ENCODE assay signal across 18 mouse cellular contexts in genomic region chr4:97814515-97814914, GRCm38 (mm10). TPM values are rescaled to one million over a fixed set of nuclear protein-coding genes. Genes with fewer than 3 reads are reported as not detected.
DNase-seq lines count a peak whose midpoint lies in the region; ATAC-seq lines count a peak whose summit lies in the region.
"Had no signal": no experiment of that assay in that cellular context is flagged by ENCODE, and none has a peak within 500 bp of the region (broad histone marks: within the 10 kb centered on the region; RNA-seq: fewer than 3 reads in every experiment).

No protein-coding gene starts in this region.

- H3K9ac ChIP-seq in heart, embryonic 11.5 days (ENCODE audit: low read depth, low read length): no peak overlapping the region

- H3K9me3 ChIP-seq in heart, embryonic 11.5 days (replicated peaks; ENCODE audit: control insufficient read depth, low read length): no peaks in the 10 kb centered on the region

- no peak overlapping the region for H3K4me3 ChIP-seq in heart, embryonic 11.5 days (ENCODE audit: low read depth, low read length)
- H3K4me3 ChIP-seq: erythroblast, embryonic 14.5 days; myocyte had no signal

- WGBS in heart, embryonic 11.5 days (ENCODE audit: insufficient replicate concordance): 84% methylated on average over 7 of the region's 7 CpGs

- no peaks in the 10 kb centered on the region for H3K27me3 ChIP-seq in heart, embryonic 11.5 days (ENCODE audit: control insufficient read depth, insufficient read depth, low read length)
- H3K27me3 ChIP-seq: CH12.LX had no signal

- H3K27ac ChIP-seq in heart, embryonic 11.5 days (ENCODE audit: low read depth, low read length): peak overlapping the region; percentile 52

- DNase-seq in heart, adult 9 months (ENCODE audit: low spot score in 2 of 2): no peak
- DNase-seq in adrenal gland, postnatal 10 days: peak; percentile 55
- peak; percentile 83 for DNase-seq in fat pad, adult 2 months (ENCODE audit: extremely low read depth, low read depth, low spot score)
- DNase-seq in lung, postnatal 14 days: peak; percentile 34
- DNase-seq in thymus, adult 18-20 months: no peak
- no peak for DNase-seq in cerebellum, adult 8-10 months
- no peak for DNase-seq in spleen, adult 12 weeks (ENCODE audit: low spot score)
- DNase-seq: cerebellum, adult 2 months; embryo, embryonic 11 days; kidney, postnatal 36 days; right cerebral cortex, postnatal 14 days; thymus, postnatal 4 days had no signal

- no peak for ATAC-seq in heart, embryonic 11.5 days (replicated peaks; ENCODE audit: insufficient number of reproducible peaks, low FRiP score, low TSS enrichment)
- ATAC-seq: intestine, postnatal 0 days had no signal

- no peak overlapping the region for H3K4me2 ChIP-seq in heart, embryonic 11.5 days
- H3K4me2 ChIP-seq: midbrain, embryonic 11.5 days had no signal

- H3K36me3 ChIP-seq in heart, embryonic 11.5 days (ENCODE audit: control insufficient read depth, insufficient read depth, low read length): no peaks in the 10 kb centered on the region

- H3K4me1 ChIP-seq in heart, embryonic 11.5 days (ENCODE audit: control insufficient read depth, insufficient read depth, low read length): peaks cover 20% of the 10 kb centered on the region

RNA-seq across cellular contexts. Expression of gene E130114P18Rik, which starts 36.6 kb away (rescaled TPM):
- 0.72 and 0.73 TPM in 2 replicates for polyA plus RNA-seq in heart, embryonic 11.5 days (2014; fragmentation: Nextera tagmentation; extraction: Ambion mirVana)
- total RNA-seq in adrenal gland, postnatal 10 days (2021): under 1 TPM; 0.48 to 0.69 TPM
- total RNA-seq: CH12.LX had no signal
- polyA plus RNA-seq: erythroblast, embryonic 14.5 days; myocyte had no signal

RNA-seq across cellular contexts. Expression of gene Nfia, which starts 42.0 kb away (rescaled TPM):
- polyA plus RNA-seq in heart, embryonic 11.5 days (2014; fragmentation: Nextera tagmentation; extraction: Ambion mirVana): 27.5 and 33.7 TPM in 2 replicates
- 100 to 1,000 TPM; 212 to 228 TPM for total RNA-seq in adrenal gland, postnatal 10 days (2021)
- total RNA-seq: CH12.LX had no signal

Comparison
In these comparisons a context has a peak if more than half of its experiments do, and no peak if none do; other contexts are left out.
1. DNase-seq: peak in adrenal gland, postnatal 10 days (single experiment), fat pad, adult 2 months (single experiment) and lung, postnatal 14 days (single experiment); none in heart, adult 9 months (0 of 2), thymus, adult 18-20 months (0 of 2), cerebellum, adult 8-10 months (single experiment) and spleen, adult 12 weeks (single experiment).